Mouse (Mus musculus) layer of hippocampus, adult 9-10 months (tissue): ENCODE measurements at regions not wholly inside any gene's neighbourhood (a gene's known extent, or its start where the extent isn't known, plus 50 kb on each side); places are given as distances from the start of the nearest gene placed in this dataset.

Source experiments
- DNase-seq: peaks from one replicate; pipeline ENCODE4 v3.0.0; 2022; ENCODE audit warnings: low spot score

DNA sequence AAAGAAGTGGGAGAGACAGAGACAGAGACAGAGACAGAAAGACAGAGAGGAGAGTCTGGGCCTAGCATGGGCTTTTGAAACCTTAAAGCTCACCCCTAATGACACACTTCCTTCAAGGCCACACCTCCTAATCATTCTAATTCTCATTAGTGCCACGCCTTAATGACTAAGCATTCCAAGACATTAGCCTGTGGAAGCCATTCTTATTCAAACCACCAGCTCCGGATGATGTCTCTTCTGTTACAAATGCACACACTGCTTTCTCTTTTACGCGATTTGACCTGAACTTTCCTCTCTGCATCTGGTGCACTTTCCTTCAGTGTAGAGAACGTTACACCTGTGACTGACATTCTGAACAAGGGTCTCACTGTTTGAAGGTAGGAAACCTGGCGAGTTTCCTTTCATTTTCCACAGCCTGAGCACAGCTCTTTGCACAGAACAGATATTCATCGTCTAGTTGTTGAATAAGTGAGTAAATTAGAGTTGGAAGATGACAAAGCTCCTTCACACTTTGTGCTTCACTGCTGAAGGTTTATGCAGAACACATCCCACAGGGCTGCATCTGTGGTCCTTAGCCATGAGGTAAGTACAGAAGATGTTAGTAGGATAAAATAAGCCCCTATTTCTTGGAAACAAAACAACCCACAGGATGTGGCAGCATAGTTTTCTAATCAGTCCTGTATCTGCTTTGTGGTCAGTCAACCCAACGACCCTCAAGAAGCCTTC lies 116.8 kb downstream of the Faxc start:
- no peak for DNase-seq

GRCm38 (mm10) chr4:22066785-22067433 lies 135.8 kb downstream of the Faxc start:
- DNase-seq: peak; percentile 50

DNA sequence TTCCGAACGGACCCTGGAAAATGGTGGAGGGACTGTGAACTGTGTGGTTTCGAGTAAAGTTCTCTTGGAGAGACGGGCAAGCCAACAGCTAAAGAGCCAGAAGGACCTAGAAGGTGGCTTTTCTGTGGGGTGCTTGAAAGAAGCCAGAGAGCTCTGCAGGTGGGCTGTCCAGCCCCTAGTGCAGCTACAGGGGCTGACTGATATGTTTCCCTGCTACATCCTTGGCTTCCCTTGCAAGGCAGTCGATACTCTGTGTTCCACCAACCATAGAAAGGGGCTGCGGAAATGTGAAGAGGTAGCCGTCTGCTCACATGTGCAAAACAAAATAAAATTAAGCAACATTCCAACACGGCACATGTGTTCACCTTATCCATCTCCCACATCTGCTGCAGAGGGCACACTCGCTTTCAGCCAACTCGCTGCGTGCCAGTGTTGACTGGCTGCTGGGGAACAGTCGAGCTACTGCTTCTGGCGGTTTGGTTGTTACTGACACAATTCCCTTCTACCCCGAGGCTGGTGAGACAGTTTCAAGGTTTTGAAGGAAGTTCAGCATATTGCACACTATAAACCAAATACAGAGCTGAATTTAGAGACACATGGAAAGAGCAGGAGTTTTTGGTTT lies 136.7 kb downstream of the Faxc start:
- DNase-seq: no peak

DNA sequence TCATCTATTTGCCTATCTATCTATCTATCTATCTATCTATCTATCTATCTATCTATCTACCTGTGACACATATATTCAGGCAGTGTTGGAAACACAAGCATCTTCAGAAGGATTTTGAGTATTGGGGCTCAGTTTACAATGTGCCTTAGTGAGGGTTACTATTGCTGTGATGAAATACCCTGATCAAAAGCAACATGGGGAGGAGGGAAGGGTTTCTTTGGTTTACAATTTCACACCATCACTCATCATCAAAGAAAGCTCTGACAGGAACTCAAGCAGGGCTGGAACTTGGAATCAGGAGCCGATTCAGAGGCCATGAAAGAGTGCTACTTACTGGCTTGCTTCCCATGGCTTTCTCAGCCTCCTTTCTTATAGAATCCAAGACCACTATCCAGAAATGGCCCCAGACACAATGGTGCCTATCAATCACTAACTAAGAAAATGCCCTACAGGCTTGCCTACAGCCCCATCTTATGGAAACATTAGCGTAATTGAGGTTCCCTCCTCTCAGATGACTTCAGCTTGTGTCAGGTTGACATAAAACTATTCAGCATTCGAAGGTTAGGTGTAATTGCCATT lies 157.2 kb downstream of the Faxc start:
- no peak for DNase-seq

- no peak for DNase-seq
Measured at GRCm38 (mm10) chr4:22089637-22090041, 158.5 kb downstream of the Faxc start.

GRCm38 (mm10) chr4:22090536-22090935 lies 159.4 kb downstream of the Faxc start:
- no peak for DNase-seq

- no peak for DNase-seq
Measured at GRCm38 (mm10) chr4:22092551-22092950, 161.4 kb downstream of the Faxc start.

GRCm38 (mm10) chr4:22095257-22096031 lies 164.3 kb downstream of the Faxc start:
- no peak for DNase-seq

DNA sequence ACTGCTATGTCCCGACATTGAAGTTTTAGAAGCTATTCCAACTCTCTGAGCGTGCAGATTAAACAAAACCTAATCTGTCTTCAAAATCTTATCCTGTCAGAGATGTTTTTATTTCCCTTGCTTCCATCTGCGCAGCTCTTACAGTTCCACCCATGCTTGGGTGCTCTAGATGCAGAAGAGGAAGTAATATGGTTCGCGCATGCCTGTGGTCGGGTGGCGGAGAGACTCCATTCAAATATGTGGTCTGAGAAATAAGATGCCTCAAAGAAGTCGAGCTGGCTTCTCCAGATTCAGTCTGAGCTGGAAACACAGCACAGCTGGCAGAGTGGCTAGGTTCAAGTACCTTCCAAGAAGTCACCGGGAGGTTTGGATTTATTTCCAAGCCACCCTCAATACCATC lies 167.5 kb downstream of the Faxc start:
- DNase-seq: no peak

GRCm38 (mm10) chr4:22102478-22102877 lies 171.3 kb downstream of the Faxc start:
- no peak for DNase-seq

- no peak for DNase-seq
Measured at GRCm38 (mm10) chr4:22103001-22103587, 172.0 kb downstream of the Faxc start.

GRCm38 (mm10) chr4:22106883-22107282 lies 175.8 kb downstream of the Faxc start:
- DNase-seq: no peak

- DNase-seq: no peak
Measured at GRCm38 (mm10) chr4:22109410-22109809, 178.3 kb downstream of the Faxc start.

DNA sequence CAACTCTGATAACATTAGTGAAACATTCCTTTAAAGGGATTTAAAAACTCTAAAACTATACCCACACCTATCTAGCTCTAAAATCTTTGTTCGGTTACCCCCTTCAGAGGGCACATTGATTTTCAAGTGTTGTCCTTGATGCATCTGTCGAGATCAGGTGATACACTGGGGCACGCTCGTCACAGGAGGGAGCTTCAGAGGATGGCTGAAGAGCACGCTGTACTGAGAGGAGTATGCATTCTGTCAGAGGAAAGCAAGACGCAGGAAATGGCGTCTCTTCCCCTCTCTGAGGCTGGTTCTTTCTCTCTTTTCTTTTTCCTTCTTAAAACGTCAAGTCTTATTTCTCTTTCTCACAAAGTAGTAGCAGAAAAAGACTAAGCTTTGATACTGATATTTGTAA lies 179.3 kb downstream of the Faxc start:
- no peak for DNase-seq

GRCm38 (mm10) chr4:22112209-22112608 lies 181.1 kb downstream of the Faxc start:
- DNase-seq: no peak

- no peak for DNase-seq
Measured at GRCm38 (mm10) chr4:22114451-22114850, 183.3 kb downstream of the Faxc start.

- no peak for DNase-seq
Measured at GRCm38 (mm10) chr4:22119877-22120276, 188.7 kb downstream of the Faxc start.

DNA sequence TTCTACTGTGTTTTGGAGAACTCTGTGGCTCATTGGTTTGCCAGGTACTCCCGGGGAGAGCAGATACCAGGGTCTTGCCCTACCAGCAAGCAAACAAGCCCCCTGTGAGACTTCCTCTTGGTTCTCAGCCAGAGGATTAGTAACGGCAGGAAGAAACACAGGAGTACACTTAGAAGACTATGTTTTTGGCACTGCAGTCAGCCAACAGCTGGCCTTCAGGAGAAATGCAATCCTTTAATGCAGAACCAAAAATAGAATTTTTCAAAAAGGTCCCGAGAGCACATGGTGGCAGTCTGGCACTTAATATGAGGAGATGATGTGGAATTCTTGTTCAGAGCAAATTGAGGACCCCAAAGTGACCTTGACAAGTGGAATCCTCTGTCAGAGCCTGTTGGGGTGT lies 189.8 kb downstream of the Faxc start:
- DNase-seq: no peak

DNA sequence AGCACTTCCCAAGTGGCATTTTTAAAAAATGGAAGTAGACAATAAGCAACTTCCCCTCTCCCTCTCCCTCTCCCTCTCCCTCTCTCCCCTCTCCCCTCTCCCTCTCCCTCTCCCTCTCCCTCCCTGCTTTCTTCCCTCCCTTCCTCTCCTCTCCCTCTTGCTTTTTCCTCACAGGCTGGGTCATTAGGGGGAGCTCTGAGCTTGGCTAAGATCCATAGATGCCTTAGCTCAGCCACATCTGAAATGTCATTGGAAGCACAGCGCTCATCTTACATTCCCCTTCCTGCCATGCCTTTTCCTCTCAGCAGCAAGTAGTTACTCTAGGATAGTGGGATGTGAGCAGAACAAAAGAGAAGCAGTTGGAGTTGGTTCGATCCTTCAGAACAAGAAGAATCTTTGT lies 190.3 kb downstream of the Faxc start:
- no peak for DNase-seq

DNA sequence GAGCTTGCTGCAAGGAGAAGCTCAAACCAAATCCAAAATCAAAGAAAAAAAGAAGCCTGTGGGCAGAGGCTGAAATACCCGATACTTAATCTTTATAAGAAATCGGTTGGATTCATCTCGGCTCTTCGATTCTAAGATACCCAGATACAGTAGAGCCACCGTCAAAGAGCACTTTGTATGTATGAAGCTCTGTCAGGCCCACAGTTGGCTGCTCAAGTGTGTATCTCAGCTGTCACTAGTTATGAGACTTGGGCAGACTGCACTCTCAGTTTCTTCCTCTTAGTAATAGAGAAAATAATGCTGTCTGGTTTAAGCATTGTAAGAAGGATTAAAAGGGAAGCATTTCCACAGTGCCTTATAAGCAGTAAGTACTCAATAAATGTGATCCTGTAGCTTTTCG lies 193.7 kb downstream of the Faxc start:
- DNase-seq: no peak

DNA sequence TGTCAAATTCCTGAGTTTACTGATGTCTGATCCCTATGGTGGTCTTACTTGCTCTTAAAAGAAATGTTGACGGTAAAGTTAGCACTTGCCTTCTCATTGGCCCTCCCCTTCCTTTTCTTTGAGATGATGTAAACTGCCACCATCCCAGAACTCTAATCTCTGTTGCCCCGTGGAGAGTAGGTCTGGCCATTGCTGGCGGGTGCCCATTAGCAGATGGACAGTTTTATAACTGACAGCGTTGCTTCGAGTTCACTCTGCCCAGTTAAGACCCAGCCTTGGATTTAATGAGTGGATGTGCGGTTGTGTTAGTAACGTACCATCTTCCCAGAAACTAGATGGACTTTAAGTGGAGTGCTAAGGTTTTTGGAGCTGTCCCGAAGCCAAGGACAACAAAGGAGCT lies 199.4 kb downstream of the Faxc start:
- no peak for DNase-seq
